Mouse (Mus musculus): ENCODE data around the gene Kdm4b.

DNA sequence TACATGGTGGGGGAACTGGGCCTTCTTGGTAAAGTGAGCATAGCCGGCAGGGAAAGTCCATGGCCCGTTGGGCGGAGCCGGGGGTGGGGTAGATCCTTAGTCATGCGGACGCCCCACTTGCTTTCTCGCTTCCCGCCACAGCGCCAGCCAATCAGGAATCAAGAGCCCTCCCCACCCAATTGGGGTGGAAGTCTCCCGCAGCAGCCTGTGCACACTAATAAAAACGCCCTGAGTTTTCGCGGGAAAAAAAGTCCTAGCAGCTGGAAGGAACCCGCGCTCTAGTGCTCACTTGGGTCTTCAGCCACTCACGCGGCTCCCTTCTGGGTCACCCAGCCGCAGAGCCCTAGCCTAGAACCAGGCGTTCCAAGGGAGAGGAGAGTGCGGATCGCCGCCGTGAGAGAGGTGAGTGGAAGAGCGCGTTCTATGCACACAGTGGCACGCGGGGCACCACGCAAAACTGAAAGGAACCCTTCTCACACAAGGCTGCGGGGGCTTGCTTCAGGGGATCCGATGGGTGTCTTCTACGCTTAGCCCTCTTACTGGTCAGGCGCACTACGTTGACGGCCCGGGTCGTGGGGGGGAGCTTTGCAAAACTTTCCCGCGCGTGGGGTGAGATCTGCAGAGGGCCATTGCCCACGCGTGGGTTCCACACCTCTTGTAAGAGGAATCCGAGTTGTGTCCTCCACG, 22.6 kb upstream of the Kdm4b start, which contains the start of gene Uhrf1:
- no peak for TF ChIP-seq CTCF (IDR thresholded peaks at IDR 0.05; ENCODE audit: control insufficient read depth, insufficient read depth, insufficient replicate concordance, low read depth, low read length)
- no peak for TF ChIP-seq POLR2A (IDR thresholded peaks at IDR 0.05; ENCODE audit: control insufficient read depth, low read depth, low read length)
